Mouse (Mus musculus): ENCODE data around the gene Olfr544. TPM values are rescaled to one million over a fixed set of nuclear protein-coding genes. Genes with fewer than 3 reads are reported as not detected.

Gene Olfr544
- polyA plus RNA-seq, 1 experiment from 2014 or later, result 0.14 TPM

- H3K9ac ChIP-seq (replicated peaks; ENCODE audit: low read length), result no peak overlapping the region
- no peaks in the 10 kb centered on the region for H3K4me1 ChIP-seq (ENCODE audit: control insufficient read depth, insufficient read depth, low read length)
- WGBS, result 80% methylated on average over 5 of the region's 5 CpGs
- no peak overlapping the region for H3K4me2 ChIP-seq (ENCODE audit: low read length)
- no peak overlapping the region for H3K4me3 ChIP-seq (replicated peaks; ENCODE audit: low read depth, low read length)
- no peaks in the 10 kb centered on the region for H3K9me3 ChIP-seq (ENCODE audit: control insufficient read depth, low read length)
- H3K36me3 ChIP-seq (ENCODE audit: control insufficient read depth, insufficient read depth, low read length), result peaks cover 88% of the 10 kb centered on the region
- DNase-seq (no peak), ATAC-seq (ENCODE audit: low FRiP score, low TSS enrichment) (no peak)
- H3K27ac ChIP-seq (replicated peaks; ENCODE audit: low read depth, low read length), result no peak overlapping the region
- no peaks in the 10 kb centered on the region for H3K27me3 ChIP-seq (ENCODE audit: control insufficient read depth, insufficient read depth, low read length)
Measured at GRCm38 (mm10) chr7:102458618-102459380, 29.3 kb downstream of the Olfr544 start.

GRCm38 (mm10) chr7:102446438-102446837 is 41.7 kb downstream of the Olfr544 start:
- H3K9me3 ChIP-seq (ENCODE audit: control insufficient read depth, low read length), result no peaks in the 10 kb centered on the region
- no peak overlapping the region for H3K4me2 ChIP-seq (ENCODE audit: low read length)
- H3K27me3 ChIP-seq (ENCODE audit: control insufficient read depth, insufficient read depth, low read length), result no peaks in the 10 kb centered on the region
- ATAC-seq (ENCODE audit: low FRiP score, low TSS enrichment) (no peak), DNase-seq (no peak)
- H3K4me1 ChIP-seq (ENCODE audit: control insufficient read depth, insufficient read depth, low read length), result peaks cover 10% of the 10 kb centered on the region
- 96% methylated on average over 9 of the region's 9 CpGs for WGBS
- peaks cover 57% of the 10 kb centered on the region for H3K36me3 ChIP-seq (ENCODE audit: control insufficient read depth, insufficient read depth, low read length)
- no peak overlapping the region for H3K27ac ChIP-seq (replicated peaks; ENCODE audit: low read depth, low read length)
- H3K4me3 ChIP-seq (replicated peaks; ENCODE audit: low read depth, low read length), result no peak overlapping the region
- no peak overlapping the region for H3K9ac ChIP-seq (replicated peaks; ENCODE audit: low read length)

GRCm38 (mm10) chr7:102444301-102444700 is 43.8 kb downstream of the Olfr544 start:
- no peak overlapping the region for H3K4me3 ChIP-seq (replicated peaks; ENCODE audit: low read depth, low read length)
- peaks cover 10% of the 10 kb centered on the region for H3K4me1 ChIP-seq (ENCODE audit: control insufficient read depth, insufficient read depth, low read length)
- DNase-seq, result no peak
- H3K36me3 ChIP-seq (ENCODE audit: control insufficient read depth, insufficient read depth, low read length), result peaks cover 39% of the 10 kb centered on the region
- H3K27ac ChIP-seq (replicated peaks; ENCODE audit: low read depth, low read length), result no peak overlapping the region
- WGBS, result 90% methylated on average over 2 of the region's 2 CpGs
- ATAC-seq (ENCODE audit: low FRiP score, low TSS enrichment), result no peak
- H3K4me2 ChIP-seq (ENCODE audit: low read length), result no peak overlapping the region
- H3K27me3 ChIP-seq (ENCODE audit: control insufficient read depth, insufficient read depth, low read length), result no peaks in the 10 kb centered on the region
- no peaks in the 10 kb centered on the region for H3K9me3 ChIP-seq (ENCODE audit: control insufficient read depth, low read length)
- no peak overlapping the region for H3K9ac ChIP-seq (replicated peaks; ENCODE audit: low read length)

GRCm38 (mm10) chr7:102442432-102442831 is 45.7 kb downstream of the Olfr544 start:
- Histone ChIP-seq H3K27me3 (ENCODE audit: control insufficient read depth, insufficient read depth, low read length) (no peaks in the 10 kb centered on the region), H3K4me1 (ENCODE audit: control insufficient read depth, insufficient read depth, low read length) (peaks cover 10% of the 10 kb centered on the region), H3K4me3 (replicated peaks; ENCODE audit: low read depth, low read length) (peak overlapping the region; percentile 78), H3K27ac (replicated peaks; ENCODE audit: low read depth, low read length) (no peak overlapping the region), H3K36me3 (ENCODE audit: control insufficient read depth, insufficient read depth, low read length) (peaks cover 23% of the 10 kb centered on the region), H3K9ac (replicated peaks; ENCODE audit: low read length) (peak overlapping the region; percentile 67), H3K4me2 (ENCODE audit: low read length) (peak overlapping the region; percentile 74), H3K9me3 (ENCODE audit: control insufficient read depth, low read length) (no peaks in the 10 kb centered on the region)
- peak; percentile 2 for DNase-seq
- 0% methylated on average over 4 of the region's 4 CpGs for WGBS
- ATAC-seq (ENCODE audit: low FRiP score, low TSS enrichment), result no peak

GRCm38 (mm10) chr7:102441657-102442391 is 46.3 kb downstream of the Olfr544 start, which contains the start of gene Rrm1:
TSS of gene Rrm1 (plus strand) at chr7:102441695.
- Histone ChIP-seq H3K27me3 (ENCODE audit: control insufficient read depth, insufficient read depth, low read length) (no peaks in the 10 kb centered on the region), H3K4me1 (ENCODE audit: control insufficient read depth, insufficient read depth, low read length) (peaks cover 10% of the 10 kb centered on the region), H3K9ac (replicated peaks; ENCODE audit: low read length) (peak within 1 kb of the TSS; percentile 67), H3K4me3 (replicated peaks; ENCODE audit: low read depth, low read length) (peak within 1 kb of the TSS; percentile 78), H3K9me3 (ENCODE audit: control insufficient read depth, low read length) (no peaks in the 10 kb centered on the region), H3K27ac (replicated peaks; ENCODE audit: low read depth, low read length) (peak within 1 kb of the TSS; percentile 77), H3K36me3 (ENCODE audit: control insufficient read depth, insufficient read depth, low read length) (peaks cover 18% of the 10 kb centered on the region), H3K4me2 (ENCODE audit: low read length) (peak within 1 kb of the TSS; percentile 74)
- peak; percentile 98 for DNase-seq
- ATAC-seq (ENCODE audit: low FRiP score, low TSS enrichment), result peak; percentile 99
- under 1% methylated on average over 56 of the region's 56 CpGs for WGBS

- H3K27ac ChIP-seq (replicated peaks; ENCODE audit: low read depth, low read length), result no peak overlapping the region
- peak; percentile 26; the same call in 1 of the 2 replicates for ATAC-seq (ENCODE audit: low FRiP score, low TSS enrichment)
- H3K4me3 ChIP-seq (replicated peaks; ENCODE audit: low read depth, low read length), result peak overlapping the region; percentile 78
- H3K27me3 ChIP-seq (ENCODE audit: control insufficient read depth, insufficient read depth, low read length), result no peaks in the 10 kb centered on the region
- WGBS, result 55% methylated on average over 15 of the region's 15 CpGs
- H3K9me3 ChIP-seq (ENCODE audit: control insufficient read depth, low read length), result no peaks in the 10 kb centered on the region
- peak overlapping the region; percentile 74 for H3K4me2 ChIP-seq (ENCODE audit: low read length)
- peaks cover 10% of the 10 kb centered on the region for H3K4me1 ChIP-seq (ENCODE audit: control insufficient read depth, insufficient read depth, low read length)
- DNase-seq, result no peak
- H3K9ac ChIP-seq (replicated peaks; ENCODE audit: low read length), result no peak overlapping the region; the same call in 1 of the 2 replicates
- peaks cover 10% of the 10 kb centered on the region for H3K36me3 ChIP-seq (ENCODE audit: control insufficient read depth, insufficient read depth, low read length)
Measured at GRCm38 (mm10) chr7:102440822-102441656, 47.1 kb downstream of the Olfr544 start.

GRCm38 (mm10) chr7:102434344-102434743 is 53.8 kb downstream of the Olfr544 start:
- H3K36me3 ChIP-seq (ENCODE audit: control insufficient read depth, insufficient read depth, low read length), result 0 out of 2 replicates have a peak, but pooled peaks cover 5% of the 10 kb centered on the region
- no peak overlapping the region for H3K27ac ChIP-seq (replicated peaks; ENCODE audit: low read depth, low read length)
- WGBS, result 88% methylated on average over 2 of the region's 2 CpGs
- DNase-seq, result no peak
- H3K4me1 ChIP-seq (ENCODE audit: control insufficient read depth, insufficient read depth, low read length), result no peaks in the 10 kb centered on the region
- no peaks in the 10 kb centered on the region for H3K27me3 ChIP-seq (ENCODE audit: control insufficient read depth, insufficient read depth, low read length)
- no peak overlapping the region for H3K4me3 ChIP-seq (replicated peaks; ENCODE audit: low read depth, low read length)
- H3K4me2 ChIP-seq (ENCODE audit: low read length), result no peak overlapping the region
- no peak for ATAC-seq (ENCODE audit: low FRiP score, low TSS enrichment)
- no peaks in the 10 kb centered on the region for H3K9me3 ChIP-seq (ENCODE audit: control insufficient read depth, low read length)
- no peak overlapping the region for H3K9ac ChIP-seq (replicated peaks; ENCODE audit: low read length)
